Mouse (Mus musculus) midbrain, embryonic 15.5 days (tissue): ENCODE results near the gene Stk38. TPM values are rescaled to one million over a fixed set of nuclear protein-coding genes. Genes with fewer than 3 reads are reported as not detected.
A peak's percentile ranks its signal among the peaks of the same experiment; 100 is the strongest.

Source experiments
- ATAC-seq: fragments of 200-750 bp; cut with Nextera tagmentation; replicated peaks from 2 replicates; pipeline ENCODE4 v1.8.0; 2017; ENCODE audit warnings: moderate TSS enrichment
- H3K27ac ChIP-seq: fragments of 300-500 bp; sonication (generic); 2 replicates; pipeline ENCODE4 v1.5.1; 2015; ENCODE audit warnings: mild to moderate bottlenecking, inconsistent platforms
- H3K27me3 ChIP-seq: fragments of 300-500 bp; sonication (generic); replicated peaks from 2 replicates; pipeline ENCODE4 v1.6.1; 2015; ENCODE audit warnings: inconsistent platforms
- H3K36me3 ChIP-seq: fragments of 300-500 bp; sonication (generic); replicated peaks from 2 replicates; pipeline ENCODE4 v1.6.1; 2015; ENCODE audit warnings: inconsistent platforms
- H3K4me1 ChIP-seq: fragments of 300-500 bp; sonication (generic); 2 replicates; pipeline ENCODE4 v1.6.1; 2015; ENCODE audit warnings: inconsistent platforms
- H3K4me2 ChIP-seq: fragments of 300-500 bp; sonication (generic); 2 replicates; pipeline ENCODE4 v1.6.1; 2015; ENCODE audit warnings: inconsistent platforms, mild to moderate bottlenecking, moderate library complexity
- H3K4me3 ChIP-seq: fragments of 300-500 bp; sonication (generic); 2 replicates; pipeline ENCODE4 v1.5.1; 2015; ENCODE audit warnings: mild to moderate bottlenecking, inconsistent platforms
- H3K9ac ChIP-seq: fragments of 300-500 bp; sonication (generic); 2 replicates; pipeline ENCODE4 v1.6.1; 2015; ENCODE audit warnings: mild to moderate bottlenecking, inconsistent platforms
- H3K9me3 ChIP-seq: fragments of 300-500 bp; sonication (generic); 2 replicates; pipeline ENCODE4 v1.6.1; 2016; ENCODE audit warnings: inconsistent platforms
- WGBS: fragments of 180-500 bp; shearing (Covaris S2); methylation state at CpG from one replicate; pipeline ENCODE4 v1.1.7; 2015; ENCODE audit warnings: mixed read lengths; 5-methylcytosine and 5-hydroxymethylcytosine counted together
- polyA plus RNA-seq: library from polyadenylated mRNA; unstranded; fragments of >200 nt; fragmentation: Nextera tagmentation; extraction: Ambion mirVana; gene quantifications from 2 replicates; pipeline ENCODE4 v1.2.1, GENCODE M21; 2015

The Stk38 gene
- polyA plus RNA-seq, 1 experiment from 2014 or later = 105 TPM

GRCm38 (mm10) chr17:28967021-28967610 lies 40.7 kb downstream of the Stk38 start:
- H3K9ac ChIP-seq = no peak overlapping the region
- no peaks in the 10 kb centered on the region for H3K4me1 ChIP-seq
- no peak overlapping the region for H3K27ac ChIP-seq
- no peaks in the 10 kb centered on the region for H3K27me3 ChIP-seq
- 86% methylated on average over 11 of the region's 11 CpGs for WGBS
- peaks cover 68% of the 10 kb centered on the region for H3K36me3 ChIP-seq
- no peaks in the 10 kb centered on the region for H3K9me3 ChIP-seq
- H3K4me3 ChIP-seq = no peak overlapping the region
- no peak for ATAC-seq
- no peak overlapping the region for H3K4me2 ChIP-seq

GRCm38 (mm10) chr17:28961596-28961995 lies 46.2 kb downstream of the Stk38 start:
- H3K9ac ChIP-seq = no peak overlapping the region
- H3K36me3 ChIP-seq = peaks cover 32% of the 10 kb centered on the region
- no peak overlapping the region for H3K4me2 ChIP-seq
- no peaks in the 10 kb centered on the region for H3K27me3 ChIP-seq
- H3K9me3 ChIP-seq = no peaks in the 10 kb centered on the region
- H3K4me1 ChIP-seq = no peaks in the 10 kb centered on the region
- no peak overlapping the region for H3K4me3 ChIP-seq
- no peak overlapping the region for H3K27ac ChIP-seq
- ATAC-seq = no peak
- WGBS = 77% methylated on average over 10 of the region's 10 CpGs

- Histone ChIP-seq H3K9ac (no peak overlapping the region), H3K9me3 (no peaks in the 10 kb centered on the region), H3K27me3 (no peaks in the 10 kb centered on the region), H3K4me1 (no peaks in the 10 kb centered on the region), H3K4me3 (no peak overlapping the region), H3K36me3 (peaks cover 22% of the 10 kb centered on the region), H3K4me2 (no peak overlapping the region), H3K27ac (no peak overlapping the region)
- no peak for ATAC-seq
- WGBS = 66% methylated on average over 10 of the region's 10 CpGs
These were observed 47.2 kb downstream of the Stk38 start for GRCm38 (mm10) chr17:28960597-28960996.

GRCm38 (mm10) chr17:28954416-28954815 lies 53.4 kb downstream of the Stk38 start:
- WGBS = 96% methylated on average over 9 of the region's 9 CpGs
- peaks cover 26% of the 10 kb centered on the region for H3K4me1 ChIP-seq
- no peaks in the 10 kb centered on the region for H3K9me3 ChIP-seq
- H3K27ac ChIP-seq = no peak overlapping the region
- H3K9ac ChIP-seq = no peak overlapping the region
- no peaks in the 10 kb centered on the region for H3K36me3 ChIP-seq
- no peak for ATAC-seq
- peak overlapping the region; percentile 62 for H3K4me2 ChIP-seq
- H3K4me3 ChIP-seq = no peak overlapping the region
- H3K27me3 ChIP-seq = no peaks in the 10 kb centered on the region

- peak overlapping the region; percentile 82 for H3K4me3 ChIP-seq
- H3K4me2 ChIP-seq = peak overlapping the region; percentile 62
- peak overlapping the region; percentile 85 for H3K9ac ChIP-seq
- no peaks in the 10 kb centered on the region for H3K9me3 ChIP-seq
- peak overlapping the region; percentile 98 for H3K27ac ChIP-seq
- no peaks in the 10 kb centered on the region for H3K27me3 ChIP-seq
- H3K36me3 ChIP-seq = no peaks in the 10 kb centered on the region
- peaks cover 26% of the 10 kb centered on the region for H3K4me1 ChIP-seq
- no peak for ATAC-seq
- 17% methylated on average over 9 of the region's 9 CpGs for WGBS
These were observed 54.5 kb downstream of the Stk38 start for GRCm38 (mm10) chr17:28953251-28953650.

- Histone ChIP-seq H3K9ac (peak within 1 kb of the TSS; percentile 85), H3K27ac (peak within 1 kb of the TSS; percentile 98), H3K4me3 (peak within 1 kb of the TSS; percentile 82), H3K9me3 (peaks cover 3% of the 10 kb centered on the region; the same call in 1 of the 2 replicates), H3K36me3 (no peaks in the 10 kb centered on the region), H3K4me2 (peak within 1 kb of the TSS; percentile 62), H3K4me1 (peaks cover 26% of the 10 kb centered on the region), H3K27me3 (no peaks in the 10 kb centered on the region)
- WGBS = 2% methylated on average over 48 of the region's 80 CpGs
- ATAC-seq = peak; percentile 93
These were observed 55.7 kb downstream of the Stk38 start, which contains the start of gene Kctd20 for GRCm38 (mm10) chr17:28951831-28952799. Gene Kctd20, plus strand, starts transcription at chr17:28951950.

- Histone ChIP-seq H3K27me3 (no peaks in the 10 kb centered on the region), H3K9me3 (peaks cover 3% of the 10 kb centered on the region; the same call in 1 of the 2 replicates), H3K27ac (no peak overlapping the region), H3K4me1 (peaks cover 26% of the 10 kb centered on the region), H3K9ac (no peak overlapping the region), H3K4me2 (no peak overlapping the region), H3K36me3 (no peaks in the 10 kb centered on the region), H3K4me3 (no peak overlapping the region)
- WGBS = 81% methylated on average over 4 of the region's 4 CpGs
- ATAC-seq = no peak
These were observed 57.0 kb downstream of the Stk38 start for GRCm38 (mm10) chr17:28950751-28951150.

GRCm38 (mm10) chr17:28948661-28949060 lies 59.1 kb downstream of the Stk38 start:
- no peak for ATAC-seq
- H3K4me2 ChIP-seq = no peak overlapping the region
- WGBS = 84% methylated on average over 4 of the region's 4 CpGs

GRCm38 (mm10) chr17:28947011-28947939 lies 60.5 kb downstream of the Stk38 start:
- no peak for ATAC-seq
- 90% methylated on average over 19 of the region's 19 CpGs for WGBS
- peaks cover 7% of the 10 kb centered on the region for H3K4me1 ChIP-seq
- no peaks in the 10 kb centered on the region for H3K27me3 ChIP-seq
- H3K4me2 ChIP-seq = no peak overlapping the region
- no peak overlapping the region for H3K27ac ChIP-seq
- peaks cover 3% of the 10 kb centered on the region; the same call in 1 of the 2 replicates for H3K9me3 ChIP-seq
- no peak overlapping the region for H3K9ac ChIP-seq
- H3K36me3 ChIP-seq = no peaks in the 10 kb centered on the region
- H3K4me3 ChIP-seq = no peak overlapping the region

More at GRCm38 (mm10) chr17:28948661-28949060, 59.1 kb downstream of the Stk38 start:
- H3K4me3 ChIP-seq = no peak overlapping the region
- H3K27ac ChIP-seq = no peak overlapping the region
- H3K27me3 ChIP-seq = no peaks in the 10 kb centered on the region
- no peak overlapping the region for H3K9ac ChIP-seq
- H3K36me3 ChIP-seq = no peaks in the 10 kb centered on the region
- H3K4me1 ChIP-seq = peaks cover 13% of the 10 kb centered on the region
- H3K9me3 ChIP-seq = peaks cover 3% of the 10 kb centered on the region; the same call in 1 of the 2 replicates

- H3K4me1 ChIP-seq = no peaks in the 10 kb centered on the region
- ATAC-seq = no peak
- WGBS = 94% methylated on average over 7 of the region's 7 CpGs
These were observed 63.3 kb downstream of the Stk38 start for GRCm38 (mm10) chr17:28944481-28944880.

GRCm38 (mm10) chr17:28943740-28944139 lies 64.1 kb downstream of the Stk38 start, which contains the start of gene Pxt1:
Gene Pxt1, minus strand, starts transcription at chr17:28943840.
- Histone ChIP-seq H3K27ac (no peak within 1 kb of the TSS), H3K4me1 (no peaks in the 10 kb centered on the region), H3K9ac (no peak within 1 kb of the TSS), H3K27me3 (no peaks in the 10 kb centered on the region), H3K4me2 (no peak within 1 kb of the TSS), H3K36me3 (no peaks in the 10 kb centered on the region), H3K9me3 (peaks cover 3% of the 10 kb centered on the region; the same call in 1 of the 2 replicates), H3K4me3 (no peak within 1 kb of the TSS)
- ATAC-seq = no peak
- WGBS = 90% methylated on average over 7 of the region's 7 CpGs

More at GRCm38 (mm10) chr17:28944481-28944880, 63.3 kb downstream of the Stk38 start:
- H3K4me3 ChIP-seq = no peak overlapping the region
- no peak overlapping the region for H3K27ac ChIP-seq
- no peaks in the 10 kb centered on the region for H3K36me3 ChIP-seq
- peaks cover 3% of the 10 kb centered on the region; the same call in 1 of the 2 replicates for H3K9me3 ChIP-seq
- no peak overlapping the region for H3K9ac ChIP-seq
- no peak overlapping the region for H3K4me2 ChIP-seq
- H3K27me3 ChIP-seq = no peaks in the 10 kb centered on the region
